Comparison of ENCODE assay signal across 16 mouse cellular contexts in the genomic region with DNA sequence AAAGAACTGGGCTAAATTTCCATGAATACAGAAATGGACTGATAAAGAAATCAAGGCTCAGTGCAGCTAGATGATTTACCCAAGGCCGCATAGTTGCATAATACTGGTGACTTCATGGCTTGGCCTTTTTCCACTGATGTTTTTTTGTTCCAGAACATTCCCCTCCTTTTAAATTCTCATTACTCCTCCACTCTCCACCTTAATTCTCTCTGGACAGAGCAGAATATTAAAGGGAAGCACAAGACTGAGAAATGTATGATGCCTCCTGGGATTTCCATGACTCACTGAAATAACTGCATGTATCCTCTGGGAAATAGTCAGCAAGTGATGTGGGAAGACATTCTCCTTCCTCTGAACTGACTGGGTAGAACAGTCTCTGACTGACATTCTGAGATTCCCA.
A peak's percentile ranks its signal among the peaks of the same experiment; 100 is the strongest.
DNase-seq lines count a peak whose midpoint lies in the region; ATAC-seq and TF ChIP-seq lines count a peak whose summit lies in the region.
"Had no signal": no experiment of that assay in that cellular context is flagged by ENCODE, and none has a peak within 500 bp of the region (broad histone marks: within the 10 kb centered on the region; RNA-seq: fewer than 3 reads in every experiment).

No protein-coding gene starts in this region.

- 60% methylated on average over 1 of the region's 1 CpGs for WGBS in heart, embryonic 12.5 days
- 58% methylated on average over 1 of the region's 1 CpGs for whole genome bisulfite sequencing in heart, postnatal 0 days

- H3K27me3 ChIP-seq in heart, embryonic 12.5 days (replicated peaks), result no peaks in the 10 kb centered on the region
- H3K27me3 ChIP-seq in heart, postnatal 0 days (ENCODE audit: control insufficient read depth, insufficient read depth, low read length), result no peaks in the 10 kb centered on the region
- H3K27me3 ChIP-seq: CH12.LX; liver, embryonic 15.5 days; midbrain, embryonic 12.5 days; neural tube, embryonic 13.5 days had no signal

- no peaks in the 10 kb centered on the region; the same call in 1 of the 2 replicates for H3K4me1 ChIP-seq in heart, embryonic 12.5 days (replicated peaks)
- H3K4me1 ChIP-seq in heart, postnatal 0 days (ENCODE audit: control insufficient read depth, insufficient read depth), result peaks cover 18% of the 10 kb centered on the region
- H3K4me1 ChIP-seq: forebrain, embryonic 10.5 days; liver, embryonic 15.5 days; midbrain, embryonic 12.5 days; neural tube, embryonic 13.5 days had no signal

- no peak overlapping the region for H3K9ac ChIP-seq in heart, embryonic 12.5 days
- H3K9ac ChIP-seq in heart, postnatal 0 days (replicated peaks; ENCODE audit: low read depth, low read length), result no peak overlapping the region
- H3K9ac ChIP-seq: liver, embryonic 15.5 days; midbrain, embryonic 12.5 days; neural tube, embryonic 13.5 days had no signal

- no peaks in the 10 kb centered on the region for H3K9me3 ChIP-seq in heart, embryonic 12.5 days (replicated peaks)
- H3K9me3 ChIP-seq in heart, postnatal 0 days (replicated peaks; ENCODE audit: control insufficient read depth, low read length), result no peaks in the 10 kb centered on the region
- H3K9me3 ChIP-seq: forebrain, embryonic 10.5 days; liver, embryonic 15.5 days; midbrain, embryonic 12.5 days; neural tube, embryonic 13.5 days had no signal

- H3K36me3 ChIP-seq in heart, embryonic 12.5 days, result no peaks in the 10 kb centered on the region
- H3K36me3 ChIP-seq in heart, postnatal 0 days (replicated peaks; ENCODE audit: control insufficient read depth, insufficient read depth, low read length), result no peaks in the 10 kb centered on the region
- H3K36me3 ChIP-seq: forebrain, embryonic 10.5 days; liver, embryonic 15.5 days; midbrain, embryonic 12.5 days; neural tube, embryonic 13.5 days had no signal

- no peak overlapping the region for H3K4me2 ChIP-seq in heart, embryonic 12.5 days
- no peak overlapping the region for H3K4me2 ChIP-seq in heart, postnatal 0 days (ENCODE audit: low read depth, low read length)
- H3K4me2 ChIP-seq: liver, embryonic 15.5 days; midbrain, embryonic 12.5 days; neural tube, embryonic 13.5 days had no signal

- DNase-seq in heart, adult 8-10 months (ENCODE audit: low spot score), result peak; percentile 82
- peak; percentile 92 for DNase-seq in 3T3-L1 (ENCODE audit: low read depth, low spot score)
- peak; percentile 75 for DNase-seq in adrenal gland, adult 2 months
- DNase-seq in heart, postnatal 0 days (ENCODE audit: low spot score), result peak; percentile 41
- no peak for DNase-seq in right cerebral cortex, postnatal 25 days
- DNase-seq in layer of hippocampus, postnatal 36 days, result no peak
- no peak for DNase-seq in left cerebral cortex, adult 18-20 months (ENCODE audit: low spot score in 2 of 2)
- DNase-seq: cerebellum, adult 18-20 months; kidney, postnatal 25 days had no signal

- no peak overlapping the region for H3K4me3 ChIP-seq in heart, embryonic 12.5 days
- H3K4me3 ChIP-seq in heart, postnatal 0 days (ENCODE audit: low read depth, low read length), result no peak overlapping the region
- H3K4me3 ChIP-seq: forebrain, embryonic 10.5 days; liver, embryonic 15.5 days; midbrain, embryonic 12.5 days; neural tube, embryonic 13.5 days had no signal

- no peak for TF ChIP-seq CTCF in heart, postnatal 0 days (IDR thresholded peaks at IDR 0.05; ENCODE audit: low read depth)

- no peak overlapping the region for H3K27ac ChIP-seq in heart, embryonic 12.5 days (ENCODE audit: poor library complexity, severe bottlenecking)
- H3K27ac ChIP-seq in heart, postnatal 0 days (ENCODE audit: low read depth), result no peak overlapping the region
- H3K27ac ChIP-seq: forebrain, embryonic 10.5 days; liver, embryonic 15.5 days; midbrain, embryonic 12.5 days; neural tube, embryonic 13.5 days; stomach, postnatal 0 days had no signal

- no peak for TF ChIP-seq EP300 in heart, postnatal 0 days (IDR thresholded peaks at IDR 0.05; ENCODE audit: low read depth)

- ATAC-seq in heart, embryonic 12.5 days (ENCODE audit: insufficient number of reproducible peaks, low FRiP score), result no peak; the same call in 1 of the 2 replicates
- ATAC-seq in heart, postnatal 0 days (ENCODE audit: insufficient read depth, low read depth), result no peak

Comparison
In these comparisons a context has a peak if more than half of its experiments do, and no peak if none do; other contexts are left out.
1. DNase-seq: peak in heart, adult 8-10 months (single experiment), 3T3-L1 (single experiment), adrenal gland, adult 2 months (single experiment) and heart, postnatal 0 days (single experiment); none in right cerebral cortex, postnatal 25 days (single experiment), layer of hippocampus, postnatal 36 days (0 of 2) and left cerebral cortex, adult 18-20 months (0 of 2).